Mouse (Mus musculus): ENCODE measurements at regions not wholly inside any gene's neighbourhood (a gene's known extent, or its start where the extent isn't known, plus 50 kb on each side); places are given as distances from the start of the nearest gene placed in this dataset.
"Not testable (repeated sequence)": the region's sequence is repeated elsewhere in the genome, so short reads cannot be mapped to it uniquely, and the experiment has no call there.

- no peak for DNase-seq (ENCODE audit: low read depth, low spot score)
Measured at GRCm38 (mm10) chr17:4024384-4024783, 328.3 kb upstream of the Nox3 start.

DNA sequence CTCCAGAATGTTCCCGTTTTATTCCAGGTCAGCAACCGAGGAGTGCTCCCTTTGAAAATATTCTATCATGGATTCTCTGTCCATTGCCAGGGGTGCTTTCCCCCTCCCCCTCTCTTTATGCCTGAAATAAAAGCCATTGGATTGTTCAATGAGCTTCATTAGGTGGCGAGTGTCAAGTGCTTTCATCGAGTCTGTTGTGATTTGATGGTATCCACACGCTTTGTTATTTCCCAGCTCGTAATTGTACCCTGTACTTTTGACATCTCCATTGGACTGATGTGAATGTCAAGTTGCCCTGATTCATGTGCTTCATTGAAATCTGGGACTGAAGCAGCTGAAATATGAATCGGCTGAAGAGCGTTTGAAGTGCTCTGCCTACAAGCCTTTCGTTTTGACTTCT, 333.1 kb upstream of the Nox3 start:
- DNase-seq (ENCODE audit: low read depth, low spot score) = no peak

GRCm38 (mm10) chr17:4034816-4035360, 338.8 kb upstream of the Nox3 start:
- no peak for DNase-seq (ENCODE audit: low read depth, low spot score)

DNA sequence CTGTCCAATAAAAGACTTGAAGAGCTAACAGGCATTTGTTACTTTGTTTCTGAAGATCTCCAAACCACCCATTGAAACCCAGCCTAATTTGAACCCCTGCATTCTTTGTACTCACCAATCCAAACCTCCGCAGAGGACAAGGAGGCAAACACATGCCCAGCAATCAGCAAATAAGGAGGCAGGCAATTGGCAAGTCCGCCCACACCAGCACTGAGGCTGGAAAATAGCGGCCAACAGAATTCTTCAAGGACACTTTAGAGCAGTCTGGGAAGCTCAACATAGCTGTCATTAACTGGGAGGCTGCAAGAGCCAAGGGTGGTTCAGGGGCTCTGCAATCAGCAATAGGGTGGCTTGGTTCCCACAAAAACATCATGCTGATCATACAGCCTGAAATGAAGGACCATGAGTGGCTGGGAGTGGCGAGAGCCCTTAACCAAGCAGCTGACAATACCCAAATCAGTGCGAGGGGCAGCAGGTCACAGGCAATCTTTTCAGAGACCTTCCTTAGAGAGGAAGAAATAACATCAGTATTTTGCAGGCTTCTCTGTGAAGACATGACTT, 344.1 kb upstream of the Nox3 start:
- no peak for DNase-seq (ENCODE audit: low read depth, low spot score)

GRCm38 (mm10) chr17:4060186-4060585, 364.1 kb upstream of the Nox3 start:
- not testable (repeated sequence) for DNase-seq (ENCODE audit: low read depth, low spot score)

- DNase-seq (ENCODE audit: low read depth, low spot score) = no peak
Measured at GRCm38 (mm10) chr17:4073381-4073780, 377.3 kb upstream of the Nox3 start.

DNA sequence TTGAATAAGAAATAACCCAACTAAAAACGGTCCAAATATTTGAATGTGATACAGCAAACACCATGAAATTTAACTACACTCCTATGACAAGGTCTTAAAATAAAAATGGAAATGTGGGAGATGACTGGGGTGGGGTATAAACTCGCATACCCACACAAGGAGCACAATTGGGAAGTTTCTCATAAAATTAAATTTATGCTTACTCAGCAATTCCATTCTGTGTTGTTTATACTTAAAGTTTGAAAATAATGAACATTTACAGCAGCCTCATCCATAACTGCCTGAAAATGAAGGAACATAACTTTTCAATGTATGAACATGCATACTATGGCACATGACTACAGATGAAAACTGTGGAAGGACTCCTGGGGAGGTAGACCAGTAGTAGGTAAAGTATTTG, 384.5 kb upstream of the Nox3 start:
- no peak for DNase-seq (ENCODE audit: low read depth, low spot score)

- DNase-seq (ENCODE audit: low read depth, low spot score) = no peak
Measured at GRCm38 (mm10) chr17:4094621-4095020, 398.6 kb upstream of the Nox3 start.

- DNase-seq (ENCODE audit: low read depth, low spot score) = no peak
Measured at GRCm38 (mm10) chr17:4103321-4103720, 407.3 kb upstream of the Nox3 start.

DNA sequence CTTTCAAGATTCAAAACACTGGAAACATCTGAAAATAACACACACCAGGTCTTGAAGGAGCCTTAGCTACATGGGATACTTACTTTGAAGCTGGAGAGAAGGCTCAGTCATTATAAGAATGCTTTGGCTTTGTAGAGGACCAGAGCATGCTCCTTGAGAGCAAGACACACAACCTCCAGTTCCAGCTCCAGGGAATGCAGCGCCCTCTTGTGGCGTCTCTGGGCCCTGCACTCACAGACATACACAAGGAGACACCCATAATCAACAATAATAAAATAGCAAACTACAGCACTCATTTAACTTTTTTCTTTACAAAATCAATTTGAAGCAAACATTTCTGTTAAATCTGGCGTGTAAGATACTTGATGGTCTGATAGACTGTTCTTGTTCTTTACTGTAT, 413.2 kb upstream of the Nox3 start:
- no peak for DNase-seq (ENCODE audit: low read depth, low spot score)

- no peak for DNase-seq (ENCODE audit: low read depth, low spot score)
Measured at GRCm38 (mm10) chr17:4113021-4113420, 417.0 kb upstream of the Nox3 start.

DNA sequence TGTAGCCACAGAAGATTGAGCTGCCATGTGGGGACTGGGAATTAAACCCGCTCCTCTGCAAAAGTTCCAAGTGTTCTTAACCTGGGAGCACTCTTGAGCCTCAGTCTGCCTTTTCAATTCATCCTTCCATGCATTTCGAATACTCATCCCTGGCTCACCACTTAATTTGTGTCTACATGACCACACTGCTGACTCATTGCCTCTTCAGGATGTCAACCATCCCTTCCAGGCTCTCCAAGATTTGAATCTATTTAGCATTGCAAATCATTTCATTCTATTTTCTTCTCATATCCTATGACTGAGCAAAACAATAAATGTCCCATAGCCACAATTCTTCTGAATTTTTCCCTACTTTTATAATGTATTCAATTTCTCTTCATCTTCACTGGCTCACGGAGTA, 420.4 kb upstream of the Nox3 start:
- no peak for DNase-seq (ENCODE audit: low read depth, low spot score)

DNA sequence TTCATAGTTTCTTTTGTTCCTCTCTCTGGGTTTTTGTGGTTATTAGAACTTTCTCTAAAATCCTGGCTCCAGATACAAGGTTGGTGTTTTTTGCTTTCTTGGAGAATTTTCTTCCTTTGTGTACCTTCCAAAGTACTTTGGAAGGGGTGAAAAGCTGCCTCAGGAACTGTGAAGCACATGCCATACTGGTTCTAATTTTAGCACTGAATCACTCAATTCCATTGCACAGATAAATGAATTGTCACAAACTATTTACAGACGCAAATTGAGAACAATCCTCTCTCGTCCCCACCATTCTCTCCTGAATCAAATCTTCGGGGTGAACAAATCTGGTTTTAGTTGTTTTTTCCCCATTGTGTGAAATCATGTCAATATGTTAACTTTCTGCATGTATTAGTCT, 437.6 kb upstream of the Nox3 start:
- DNase-seq (ENCODE audit: low read depth, low spot score) = no peak

GRCm38 (mm10) chr17:4163502-4163901, 467.4 kb upstream of the Nox3 start:
- no peak for DNase-seq (ENCODE audit: low read depth, low spot score)

DNA sequence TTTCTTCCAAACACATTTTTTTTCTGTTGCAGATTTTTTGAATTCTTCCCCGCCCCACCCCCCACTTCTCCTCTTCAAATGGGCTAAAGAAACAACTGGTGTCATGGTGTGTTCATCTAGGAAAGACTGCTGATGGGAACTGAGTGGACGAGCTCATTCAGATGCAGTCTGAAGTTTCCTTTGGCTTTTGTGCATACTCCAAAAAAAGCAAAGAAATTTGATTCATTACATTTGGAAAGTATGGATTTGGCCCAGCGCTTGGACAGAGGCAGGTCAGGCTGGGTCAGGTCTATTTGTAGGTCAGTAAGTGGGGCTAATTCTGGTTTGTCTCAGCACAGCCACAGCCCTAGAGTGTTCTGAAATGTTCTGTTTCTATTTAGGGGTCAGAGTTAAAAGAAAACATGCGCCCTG, 477.9 kb upstream of the Nox3 start:
- DNase-seq (ENCODE audit: low read depth, low spot score) = no peak

GRCm38 (mm10) chr17:4175006-4175405, 478.9 kb upstream of the Nox3 start:
- no peak for DNase-seq (ENCODE audit: low read depth, low spot score)

GRCm38 (mm10) chr17:4176524-4176923, 480.5 kb upstream of the Nox3 start:
- DNase-seq (ENCODE audit: low read depth, low spot score) = no peak

DNA sequence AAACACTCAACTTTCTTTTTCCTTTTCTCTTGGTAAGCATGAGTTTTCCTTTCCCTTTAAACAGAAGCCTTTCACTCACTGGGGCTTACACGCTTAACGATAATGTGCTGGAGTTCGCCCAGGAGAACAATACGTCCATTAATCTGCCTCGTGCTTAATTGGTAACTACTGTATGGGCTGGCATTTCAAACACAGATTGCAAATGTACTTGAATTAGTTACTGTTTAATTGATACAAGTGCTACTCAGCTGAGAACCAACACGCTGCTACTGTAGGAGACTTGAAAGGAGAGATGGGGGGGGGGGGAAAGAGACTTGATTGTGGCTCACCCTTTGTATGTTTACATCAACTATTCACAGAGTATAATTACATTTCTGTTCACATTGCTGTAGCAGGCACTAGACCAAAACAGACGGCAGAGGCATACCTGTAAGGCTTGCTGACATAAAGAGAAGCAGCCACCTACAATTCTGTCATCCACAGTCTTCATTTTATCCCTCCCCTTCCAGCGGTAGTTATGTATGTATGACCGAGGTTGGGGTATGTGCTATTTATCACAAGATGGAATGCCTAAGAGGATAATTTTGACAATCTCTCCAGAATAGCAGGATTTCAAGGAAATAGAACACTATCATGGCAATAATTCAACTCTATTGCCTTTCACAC, 481.6 kb upstream of the Nox3 start:
- DNase-seq (ENCODE audit: low read depth, low spot score) = no peak

DNA sequence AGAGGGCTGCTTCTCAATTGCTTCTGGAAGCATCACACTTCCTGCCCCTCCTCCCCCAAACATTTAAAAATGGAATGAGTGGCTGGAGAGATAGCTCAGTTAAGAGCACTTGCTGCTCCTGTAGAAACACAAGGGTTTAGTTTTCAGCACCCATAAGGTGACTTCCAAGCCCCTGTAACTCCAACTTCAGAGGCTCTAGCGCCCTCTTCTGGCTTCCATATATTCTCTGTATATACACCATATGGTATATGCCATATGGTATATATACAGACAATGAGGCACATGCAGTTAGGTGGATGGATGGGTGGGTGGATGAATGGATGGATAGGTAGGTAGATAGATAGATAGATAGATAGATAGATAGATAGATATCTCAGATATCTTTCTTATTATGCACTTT, 483.2 kb upstream of the Nox3 start:
- DNase-seq (ENCODE audit: low read depth, low spot score) = no peak

DNA sequence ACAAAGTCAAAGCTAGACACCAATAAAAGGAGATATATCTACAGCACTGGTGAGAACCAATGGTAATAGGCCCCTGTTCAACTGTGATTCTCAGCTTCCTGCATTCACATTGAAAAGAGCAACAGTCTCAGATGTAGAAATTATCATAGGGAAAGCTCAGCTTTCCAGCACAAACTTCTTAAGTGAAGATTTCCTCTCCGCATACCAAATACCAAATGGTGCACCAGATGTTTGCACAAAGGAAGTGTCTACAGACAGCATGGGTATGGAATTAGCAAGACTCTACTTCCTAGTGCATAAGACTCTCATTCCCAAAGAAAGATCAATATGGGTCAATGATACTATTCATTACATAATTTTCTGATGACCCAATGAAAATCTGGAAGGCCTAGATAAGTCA, 486.0 kb upstream of the Nox3 start:
- DNase-seq (ENCODE audit: low read depth, low spot score) = no peak

- DNase-seq (ENCODE audit: low read depth, low spot score) = no peak
Measured at GRCm38 (mm10) chr17:4186802-4187201, 490.7 kb upstream of the Nox3 start.

GRCm38 (mm10) chr17:4187606-4188005, 491.5 kb upstream of the Nox3 start:
- no peak for DNase-seq (ENCODE audit: low read depth, low spot score)

- DNase-seq (ENCODE audit: low read depth, low spot score) = no peak
Measured at GRCm38 (mm10) chr17:4196793-4197448, 500.9 kb upstream of the Nox3 start.

All from retina, adult 2 months (tissue).